In the genomic region with DNA sequence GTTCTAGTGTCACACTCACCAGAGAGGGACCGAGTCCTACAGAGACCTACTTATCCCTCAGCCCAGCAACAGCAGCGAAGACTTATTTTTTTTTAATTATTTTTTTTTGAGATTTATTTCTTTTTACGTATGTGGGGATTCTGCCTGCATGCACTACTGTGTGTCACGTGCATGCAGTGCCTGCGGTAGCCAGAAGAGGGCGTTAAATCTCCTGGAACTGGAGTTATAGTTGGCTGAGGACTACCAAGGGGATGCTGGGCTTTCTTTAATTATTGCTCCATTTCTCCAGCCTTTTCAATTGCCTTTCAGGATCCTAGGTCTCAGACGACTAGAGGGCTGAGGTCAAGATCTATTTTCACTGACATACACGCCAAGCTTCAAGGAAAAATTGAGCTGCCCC, we compare ENCODE assay signal across 10 mouse cellular contexts. TPM values are rescaled to one million over a fixed set of nuclear protein-coding genes. Genes with fewer than 3 reads are reported as not detected.
DNase-seq lines count a peak whose midpoint lies in the region; ATAC-seq and TF ChIP-seq lines count a peak whose summit lies in the region.
"Had no signal": no experiment of that assay in that cellular context is flagged by ENCODE, and none has a peak within 500 bp of the region (broad histone marks: within the 10 kb centered on the region; RNA-seq: fewer than 3 reads in every experiment).

No protein-coding gene starts in this region.

- no peak for TF ChIP-seq POLR2A in cerebellum, adult 2 months (IDR thresholded peaks at IDR 0.05; ENCODE audit: borderline replicate concordance, insufficient read depth, low read length)
- no peak for TF ChIP-seq POLR2A in CH12.LX (IDR thresholded peaks at IDR 0.05; ENCODE audit: low read depth, low read length)

- no peak overlapping the region for H3K4me3 ChIP-seq in cerebellum, adult 2 months (replicated peaks; ENCODE audit: insufficient read depth, low read depth, low read length)
- no peak overlapping the region for H3K4me3 ChIP-seq in left cerebral cortex, adult 2 months
- H3K4me3 ChIP-seq in CH12.LX (replicated peaks in 1 of 3; ENCODE audit: low read depth in 2 of 3, low read length in 2 of 3, poor library complexity in 1 of 3), result no peak overlapping the region
- no peak overlapping the region for H3K4me3 ChIP-seq in midbrain, postnatal 0 days (ENCODE audit: low read depth, low read length)

- DNase-seq in cerebellum, adult 2 months, result peak; percentile 49 to 57
- no peak for DNase-seq in cerebellum, adult 9-11 months
- DNase-seq in left cerebral cortex, adult 2 months (ENCODE audit: extremely low spot score in 1 of 2, low spot score in 2 of 2), result no peak
- no peak for DNase-seq in left cerebral cortex, adult 9 months (ENCODE audit: low spot score in 2 of 2)
- DNase-seq in CH12.LX (ENCODE audit: extremely low read depth), result peak; percentile 34
- DNase-seq in embryo, embryonic 9.5 days (ENCODE audit: extremely low spot score), result peak; percentile 29
- DNase-seq in midbrain, postnatal 0 days (ENCODE audit: low spot score), result peak; percentile 76
- DNase-seq in c-Kit-positive CD71-positive TER-119-positive erythroid progenitor cells, embryonic 14.5 days (ENCODE audit: low spot score), result no peak

- no peak overlapping the region for H3K9ac ChIP-seq in CH12.LX (ENCODE audit: insufficient read depth, low read depth)
- no peak overlapping the region for H3K9ac ChIP-seq in midbrain, postnatal 0 days (replicated peaks; ENCODE audit: low read length, poor library complexity, severe bottlenecking)

- peak; percentile 52 for TF ChIP-seq RAD21 in CH12.LX (IDR thresholded peaks at IDR 0.05; ENCODE audit: low read depth, low read length)

- no peaks in the 10 kb centered on the region for H3K9me3 ChIP-seq in CH12.LX (replicated peaks; ENCODE audit: low read length)
- H3K9me3 ChIP-seq in midbrain, postnatal 0 days (ENCODE audit: low read length), result no peaks in the 10 kb centered on the region

- H3K79me2 ChIP-seq in CH12.LX (replicated peaks; ENCODE audit: control insufficient read depth, extremely low read depth, insufficient read depth, poor library complexity, severe bottlenecking), result no peaks in the 10 kb centered on the region

- peaks cover 6% of the 10 kb centered on the region; the same call in 1 of the 2 replicates for H3K4me1 ChIP-seq in cerebellum, adult 2 months (ENCODE audit: control insufficient read depth, insufficient read depth, low read length)
- H3K4me1 ChIP-seq in CH12.LX (ENCODE audit: control insufficient read depth in 1 of 2, insufficient read depth in 2 of 2), result peaks cover 16 to 44% of the 10 kb centered on the region in 2 experiments
- H3K4me1 ChIP-seq in midbrain, postnatal 0 days (ENCODE audit: insufficient read depth, low read length), result no peaks in the 10 kb centered on the region

- intact Hi-C loops in left cerebral cortex, adult 2 months (cut with DNase I), result loop anchor here (2.0 to 5.0 kb wide), 2 partner anchors 74 to 125 kb away; partner anchors contain the start of gene Rasa3

- dilution Hi-C loops in CH12.LX (cut with MboI; ENCODE audit: extremely low pct_ligation_motif_present, extremely low pct_unique_long_range_greater_than_20kb, low sequenced_read_pairs), result no loop called here

- H3K4me2 ChIP-seq in CH12.LX (ENCODE audit: insufficient read depth, low read depth, poor library complexity, severe bottlenecking), result no peak overlapping the region
- no peak overlapping the region for H3K4me2 ChIP-seq in midbrain, postnatal 0 days (ENCODE audit: low read depth, low read length, poor library complexity, severe bottlenecking)

- no peaks in the 10 kb centered on the region for H3K27me3 ChIP-seq in cerebellum, adult 2 months (ENCODE audit: control insufficient read depth, insufficient read depth, low read length)
- H3K27me3 ChIP-seq in CH12.LX (replicated peaks), result no peaks in the 10 kb centered on the region
- no peaks in the 10 kb centered on the region for H3K27me3 ChIP-seq in midbrain, postnatal 0 days (ENCODE audit: insufficient read depth, low read length)

- H3K27ac ChIP-seq in cerebellum, adult 2 months (ENCODE audit: insufficient read depth, low read length), result no peak overlapping the region
- H3K27ac ChIP-seq in left cerebral cortex, adult 2 months, result no peak overlapping the region
- H3K27ac ChIP-seq in CH12.LX (ENCODE audit: insufficient read depth, low read depth), result no peak overlapping the region
- H3K27ac ChIP-seq in midbrain, postnatal 0 days (ENCODE audit: low read depth, low read length), result no peak overlapping the region

- WGBS in cerebellum, adult 2 months, result 48% methylated on average over 8 of the region's 8 CpGs
- WGBS in midbrain, postnatal 0 days, result 54% methylated on average over 8 of the region's 8 CpGs

- 0 out of 2 replicates have a peak, but pooled peaks have one; percentile 60 for ATAC-seq in midbrain, postnatal 0 days (ENCODE audit: low FRiP score)

- in situ Hi-C loops in CH12.LX (cut with MboI; ENCODE audit: low pct_ligation_motif_present, low pct_unique_long_range_greater_than_20kb, low sequenced_read_pairs), result no loop called here

- peak; percentile 66; the same call in 1 of the 2 replicates for TF ChIP-seq CTCF in cerebellum, adult 2 months (IDR thresholded peaks at IDR 0.05; ENCODE audit: borderline replicate concordance, insufficient read depth, low read depth, low read length)
- TF ChIP-seq CTCF in left cerebral cortex, adult 2 months (IDR thresholded peaks at IDR 0.05), result peak; percentile 64
- TF ChIP-seq CTCF in CH12.LX (conservative IDR thresholded peaks at IDR 0.05 in 1 of 2, IDR thresholded peaks at IDR 0.05 in 1 of 2; ENCODE audit: low read depth in 2 of 2, low read length in 2 of 2), result peak; percentile 50 to 62
- peak; percentile 76 for TF ChIP-seq CTCF in midbrain, postnatal 0 days (IDR thresholded peaks at IDR 0.05)

- no peak for TF ChIP-seq EP300 in CH12.LX (IDR thresholded peaks at IDR 0.05; ENCODE audit: low read length)

- peaks cover 19 to 46% of the 10 kb centered on the region in 2 experiments for H3K36me3 ChIP-seq in CH12.LX (replicated peaks in 1 of 2; ENCODE audit: control insufficient read depth in 1 of 2, insufficient read depth in 1 of 2, low read length in 1 of 2)
- peaks cover 9% of the 10 kb centered on the region for H3K36me3 ChIP-seq in midbrain, postnatal 0 days (ENCODE audit: insufficient read depth, low read length)

TF ChIP-seq in CH12.LX, 34 proteins besides CTCF, POLR2A, EP300 and RAD21:
- TF ChIP-seq NELFE (IDR thresholded peaks at IDR 0.05; ENCODE audit: low read depth, low read length) (no peak), SMC3 (IDR thresholded peaks at IDR 0.05; ENCODE audit: low read depth, low read length) (peak; percentile 56), MAFK (IDR thresholded peaks at IDR 0.05; ENCODE audit: insufficient replicate concordance, low read length) (no peak), E2F4 (IDR thresholded peaks at IDR 0.05; ENCODE audit: insufficient replicate concordance, low read depth, low read length) (no peak), USF2 (conservative IDR thresholded peaks at IDR 0.05; ENCODE audit: low read depth, low read length) (no peak)

RNA-seq across cellular contexts. Expression of gene 1700029H14Rik, which starts 40.4 kb away (rescaled TPM):
- polyA plus RNA-seq in cerebellum, adult 2 months (2012; rRNA removed), result 0.18 TPM in 1 of 2 replicates, not detected in the other
- under 1 TPM; 0.38 to 0.77 TPM for total RNA-seq in left cerebral cortex, adult 2 months (2021)
- total RNA-seq in CH12.LX (2012; rRNA removed) (not detected in 2 replicates), CH12.LX (2014; rRNA removed) (not detected in 2 replicates)
- not detected in 2 replicates for polyA plus RNA-seq in CH12.LX (2012; ENCODE audit: insufficient read length, low read depth)
- total RNA-seq in midbrain, postnatal 0 days (2014; rRNA removed), result not detected in 2 replicates
- not detected in 2 replicates for polyA plus RNA-seq in midbrain, postnatal 0 days (2015; fragmentation: Nextera tagmentation; extraction: Ambion mirVana)
- polyA plus RNA-seq: liver, embryonic 16.5 days; stomach, embryonic 16.5 days had no signal

Comparison
In these comparisons a context has a peak if more than half of its experiments do, and no peak if none do; other contexts are left out.
1. DNase-seq: peak in cerebellum, adult 2 months (2 of 2), CH12.LX (single experiment), embryo, embryonic 9.5 days (single experiment) and midbrain, postnatal 0 days (single experiment); none in cerebellum, adult 9-11 months (single experiment), left cerebral cortex, adult 2 months (0 of 2), left cerebral cortex, adult 9 months (0 of 2) and c-Kit-positive CD71-positive TER-119-positive erythroid progenitor cells, embryonic 14.5 days (single experiment).
2. Peak in every context shown above with its lines, with median percentiles within 50 percentile points of each other: CTCF ChIP-seq.